In genomic region chr15:86005691-86006525, GRCm38 (mm10) we compare ENCODE assay signal across 9 mouse cellular contexts. TPM values are rescaled to one million over a fixed set of nuclear protein-coding genes. Genes with fewer than 3 reads are reported as not detected.
DNase-seq lines count a peak whose midpoint lies in the region.
"Had no signal": no experiment of that assay in that cellular context is flagged by ENCODE, and none has a peak within 500 bp of the region (broad histone marks: within the 10 kb centered on the region; RNA-seq: fewer than 3 reads in every experiment).

No protein-coding gene starts in this region.

- no peaks in the 10 kb centered on the region for H3K9me3 ChIP-seq in midbrain, embryonic 10.5 days (replicated peaks)

- H3K27ac ChIP-seq in midbrain, embryonic 10.5 days (replicated peaks): peak overlapping the region; percentile 86

- DNase-seq in Muller cell, postnatal 12 days (ENCODE audit: inconsistent ontology term): peak; percentile 36
- peak; percentile 87 for DNase-seq in cerebellum, postnatal 10 days
- DNase-seq in heart, adult 8-10 months (ENCODE audit: low spot score): peak; percentile 35
- peak; percentile 94 for DNase-seq in midbrain, embryonic 10.5 days (ENCODE audit: low spot score)
- no peak for DNase-seq in natural killer cell, adult 2 months (ENCODE audit: low spot score in 2 of 2)
- no peak for DNase-seq in testis, postnatal 10 days (ENCODE audit: low spot score)
- no peak for DNase-seq in layer of hippocampus, postnatal 25 days (ENCODE audit: extremely low spot score in 1 of 2, low spot score in 1 of 2)
- DNase-seq in adrenal gland, adult 18-20 months (ENCODE audit: low spot score in 2 of 2): no peak
- DNase-seq: lung, embryonic 14.5 days had no signal

- H3K4me3 ChIP-seq in midbrain, embryonic 10.5 days: peak overlapping the region; percentile 30

- H3K36me3 ChIP-seq in midbrain, embryonic 10.5 days: peaks cover 12% of the 10 kb centered on the region

- H3K27me3 ChIP-seq in midbrain, embryonic 10.5 days (ENCODE audit: low read depth, poor library complexity, severe bottlenecking): peaks cover 40% of the 10 kb centered on the region

- H3K4me1 ChIP-seq in midbrain, embryonic 10.5 days: peaks cover 83% of the 10 kb centered on the region

- whole genome bisulfite sequencing in midbrain, embryonic 10.5 days: 14% methylated on average over 11 of the region's 11 CpGs

RNA-seq across cellular contexts. Expression of gene Celsr1, which starts 27.7 kb away (rescaled TPM):
- total RNA-seq in heart, adult 8-10 months (2022): 1 to 10 TPM; 3.2 to 7.3 (median 4.5) TPM
- 3.4 and 3.6 TPM in 2 replicates for polyA plus RNA-seq in midbrain, embryonic 10.5 days (2016; fragmentation: Nextera tagmentation; extraction: Ambion mirVana)
- total RNA-seq in layer of hippocampus, postnatal 25 days (2021): 1 to 10 TPM; 4.5 to 6.1 TPM
- total RNA-seq in adrenal gland, adult 18-20 months (2021): 1 to 10 TPM; 2.9 to 3.7 TPM

RNA-seq across cellular contexts. Expression of gene Gramd4, which starts 51.6 kb away (rescaled TPM):
- 10 to 100 TPM; 26.1 to 31.8 (median 27.3) TPM for total RNA-seq in heart, adult 8-10 months (2022)
- 14.3 and 16.7 TPM in 2 replicates for polyA plus RNA-seq in midbrain, embryonic 10.5 days (2016; fragmentation: Nextera tagmentation; extraction: Ambion mirVana)
- total RNA-seq in layer of hippocampus, postnatal 25 days (2021): 10 to 100 TPM; 25.9 to 27.7 TPM
- total RNA-seq in adrenal gland, adult 18-20 months (2021): 10 to 100 TPM; 12.7 to 14.6 TPM

Comparison
In these comparisons a context has a peak if more than half of its experiments do, and no peak if none do; other contexts are left out.
1. DNase-seq: peak in Muller cell, postnatal 12 days (single experiment), cerebellum, postnatal 10 days (2 of 2), heart, adult 8-10 months (single experiment) and midbrain, embryonic 10.5 days (single experiment); none in natural killer cell, adult 2 months (0 of 2), testis, postnatal 10 days (single experiment), layer of hippocampus, postnatal 25 days (0 of 2) and adrenal gland, adult 18-20 months (0 of 2).